Mouse (Mus musculus): ENCODE data around the gene Pgp. TPM values are rescaled to one million over a fixed set of nuclear protein-coding genes. Genes with fewer than 3 reads are reported as not detected.
A peak's percentile ranks its signal among the peaks of the same experiment; 100 is the strongest.

The Pgp gene
- total and polyA plus RNA-seq, 2 experiments from 2014 or later = 50.1 to 86.8 TPM

- no peak for ATAC-seq (ENCODE audit: low FRiP score)
- peaks cover 14% of the 10 kb centered on the region for H3K4me1 ChIP-seq (ENCODE audit: insufficient read depth, low read length)
- H3K9ac ChIP-seq (replicated peaks; ENCODE audit: low read length, poor library complexity, severe bottlenecking) = peak overlapping the region; percentile 99
- no peaks in the 10 kb centered on the region for H3K27me3 ChIP-seq (ENCODE audit: insufficient read depth, low read length)
- WGBS = 46% methylated on average over 4 of the region's 4 CpGs
- peak overlapping the region; percentile 93; the same call in 1 of the 2 replicates for H3K4me3 ChIP-seq (ENCODE audit: low read depth, low read length)
- no peaks in the 10 kb centered on the region for H3K9me3 ChIP-seq (ENCODE audit: low read length)
- H3K36me3 ChIP-seq (ENCODE audit: insufficient read depth, low read length) = no peaks in the 10 kb centered on the region
- peak overlapping the region; percentile 84 for H3K4me2 ChIP-seq (ENCODE audit: low read depth, low read length, poor library complexity, severe bottlenecking)
- TF ChIP-seq CTCF (IDR thresholded peaks at IDR 0.05) = no peak
- peak overlapping the region; percentile 98 for H3K27ac ChIP-seq (ENCODE audit: low read depth, low read length)
- peak; percentile 62 for DNase-seq (ENCODE audit: low spot score)
Measured at GRCm38 (mm10) chr17:24490399-24490798, 20.2 kb downstream of the Pgp start.

- H3K9me3 ChIP-seq (ENCODE audit: low read length) = no peaks in the 10 kb centered on the region
- H3K4me2 ChIP-seq (ENCODE audit: low read depth, low read length, poor library complexity, severe bottlenecking) = no peak overlapping the region
- peak; percentile 71 for TF ChIP-seq CTCF (IDR thresholded peaks at IDR 0.05)
- WGBS = 43% methylated on average over 2 of the region's 2 CpGs
- H3K27ac ChIP-seq (ENCODE audit: low read depth, low read length) = peak overlapping the region; percentile 38; the same call in 1 of the 2 replicates
- H3K4me3 ChIP-seq (ENCODE audit: low read depth, low read length) = no peak overlapping the region
- H3K36me3 ChIP-seq (ENCODE audit: insufficient read depth, low read length) = peaks cover 40% of the 10 kb centered on the region
- no peak overlapping the region for H3K9ac ChIP-seq (replicated peaks; ENCODE audit: low read length, poor library complexity, severe bottlenecking)
- no peaks in the 10 kb centered on the region for H3K27me3 ChIP-seq (ENCODE audit: insufficient read depth, low read length)
- DNase-seq (ENCODE audit: low spot score) (peak; percentile 78), ATAC-seq (ENCODE audit: low FRiP score) (peak; percentile 65)
- peaks cover 10% of the 10 kb centered on the region for H3K4me1 ChIP-seq (ENCODE audit: insufficient read depth, low read length)
Measured at GRCm38 (mm10) chr17:24494627-24495335, 24.6 kb downstream of the Pgp start.

GRCm38 (mm10) chr17:24495443-24495842, 25.3 kb downstream of the Pgp start:
- Histone ChIP-seq H3K36me3 (ENCODE audit: insufficient read depth, low read length) (peaks cover 44% of the 10 kb centered on the region), H3K4me1 (ENCODE audit: insufficient read depth, low read length) (peaks cover 4% of the 10 kb centered on the region), H3K9ac (replicated peaks; ENCODE audit: low read length, poor library complexity, severe bottlenecking) (no peak overlapping the region), H3K27ac (ENCODE audit: low read depth, low read length) (peak overlapping the region; percentile 8; the same call in 1 of the 2 replicates), H3K27me3 (ENCODE audit: insufficient read depth, low read length) (no peaks in the 10 kb centered on the region), H3K4me2 (ENCODE audit: low read depth, low read length, poor library complexity, severe bottlenecking) (no peak overlapping the region), H3K4me3 (ENCODE audit: low read depth, low read length) (no peak overlapping the region), H3K9me3 (ENCODE audit: low read length) (no peaks in the 10 kb centered on the region)
- ATAC-seq (ENCODE audit: low FRiP score) (no peak), DNase-seq (ENCODE audit: low spot score) (peak; percentile 28)
- TF ChIP-seq CTCF (IDR thresholded peaks at IDR 0.05) = no peak
- WGBS = 80% methylated on average over 3 of the region's 3 CpGs

GRCm38 (mm10) chr17:24496026-24496425, 25.8 kb downstream of the Pgp start:
- no peaks in the 10 kb centered on the region; the same call in 1 of the 2 replicates for H3K4me1 ChIP-seq (ENCODE audit: insufficient read depth, low read length)
- H3K27ac ChIP-seq (ENCODE audit: low read depth, low read length) = 0 out of 2 replicates have a peak overlapping the region, but pooled peaks have one; percentile 12
- DNase-seq (ENCODE audit: low spot score) (no peak), ATAC-seq (ENCODE audit: low FRiP score) (no peak)
- no peaks in the 10 kb centered on the region for H3K9me3 ChIP-seq (ENCODE audit: low read length)
- no peaks in the 10 kb centered on the region for H3K27me3 ChIP-seq (ENCODE audit: insufficient read depth, low read length)
- H3K36me3 ChIP-seq (ENCODE audit: insufficient read depth, low read length) = peaks cover 50% of the 10 kb centered on the region
- 80% methylated on average over 1 of the region's 1 CpGs for WGBS
- no peak for TF ChIP-seq CTCF (IDR thresholded peaks at IDR 0.05)
- no peak overlapping the region for H3K4me3 ChIP-seq (ENCODE audit: low read depth, low read length)
- no peak overlapping the region for H3K9ac ChIP-seq (replicated peaks; ENCODE audit: low read length, poor library complexity, severe bottlenecking)
- no peak overlapping the region for H3K4me2 ChIP-seq (ENCODE audit: low read depth, low read length, poor library complexity, severe bottlenecking)

GRCm38 (mm10) chr17:24502208-24502607, 32.0 kb downstream of the Pgp start:
- DNase-seq (ENCODE audit: low spot score) = no peak
- H3K27me3 ChIP-seq (ENCODE audit: insufficient read depth, low read length) = no peaks in the 10 kb centered on the region
- H3K9me3 ChIP-seq (ENCODE audit: low read length) = no peaks in the 10 kb centered on the region
- peaks cover 89% of the 10 kb centered on the region for H3K36me3 ChIP-seq (ENCODE audit: insufficient read depth, low read length)
- WGBS = 24% methylated on average over 11 of the region's 11 CpGs
- no peak overlapping the region for H3K27ac ChIP-seq (ENCODE audit: low read depth, low read length)
- H3K9ac ChIP-seq (replicated peaks; ENCODE audit: low read length, poor library complexity, severe bottlenecking) = no peak overlapping the region
- no peak overlapping the region for H3K4me3 ChIP-seq (ENCODE audit: low read depth, low read length)
- TF ChIP-seq CTCF (IDR thresholded peaks at IDR 0.05) = peak; percentile 40
- no peak for ATAC-seq (ENCODE audit: low FRiP score)
- no peak overlapping the region for H3K4me2 ChIP-seq (ENCODE audit: low read depth, low read length, poor library complexity, severe bottlenecking)
- no peaks in the 10 kb centered on the region for H3K4me1 ChIP-seq (ENCODE audit: insufficient read depth, low read length)

- no peak overlapping the region for H3K9ac ChIP-seq (replicated peaks; ENCODE audit: low read length, poor library complexity, severe bottlenecking)
- H3K4me1 ChIP-seq (ENCODE audit: insufficient read depth, low read length) = no peaks in the 10 kb centered on the region
- ATAC-seq (ENCODE audit: low FRiP score) (no peak), DNase-seq (ENCODE audit: low spot score) (no peak)
- TF ChIP-seq CTCF (IDR thresholded peaks at IDR 0.05) = no peak
- H3K9me3 ChIP-seq (ENCODE audit: low read length) = no peaks in the 10 kb centered on the region
- H3K27me3 ChIP-seq (ENCODE audit: insufficient read depth, low read length) = no peaks in the 10 kb centered on the region
- H3K4me2 ChIP-seq (ENCODE audit: low read depth, low read length, poor library complexity, severe bottlenecking) = no peak overlapping the region
- H3K4me3 ChIP-seq (ENCODE audit: low read depth, low read length) = no peak overlapping the region
- H3K36me3 ChIP-seq (ENCODE audit: insufficient read depth, low read length) = peaks cover 90% of the 10 kb centered on the region
- WGBS = 88% methylated on average over 10 of the region's 10 CpGs
- H3K27ac ChIP-seq (ENCODE audit: low read depth, low read length) = no peak overlapping the region
Measured at GRCm38 (mm10) chr17:24504085-24504484, 33.9 kb downstream of the Pgp start.
